Mouse (Mus musculus): ENCODE measurements around the gene Pde8a. TPM values are rescaled to one million over a fixed set of nuclear protein-coding genes. Genes with fewer than 3 reads are reported as not detected.

Pde8a gene
- polyA plus RNA-seq, 1 experiment from 2014 or later: 1.8 TPM

DNA sequence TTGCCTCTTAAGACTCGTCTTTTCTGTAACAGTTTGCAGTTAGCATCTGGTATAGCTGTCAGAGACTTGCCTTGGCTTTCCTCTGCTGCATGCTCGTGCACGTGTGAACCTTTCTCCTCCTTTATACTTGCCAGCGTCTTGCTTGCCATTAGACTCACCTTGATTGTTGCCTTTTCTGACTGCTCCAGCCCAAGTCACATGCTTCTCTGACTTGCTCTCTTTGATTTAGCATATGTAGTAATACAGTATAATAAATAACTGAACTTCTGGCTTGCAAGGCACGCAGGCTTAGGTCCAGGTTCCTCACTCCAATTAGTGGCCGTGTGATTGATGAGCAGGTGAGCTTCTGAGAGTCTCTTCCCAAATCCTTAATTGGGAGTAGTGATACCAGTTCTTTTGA is 37.2 kb downstream of the Pde8a start:
- no peak overlapping the region for H3K27ac ChIP-seq (ENCODE audit: low read depth, low read length)
- no peak for ATAC-seq (ENCODE audit: low read depth)
- 85% methylated on average over 6 of the region's 6 CpGs for WGBS
- H3K9me3 ChIP-seq (ENCODE audit: control insufficient read depth, low read length): no peaks in the 10 kb centered on the region
- no peaks in the 10 kb centered on the region for H3K27me3 ChIP-seq (ENCODE audit: control insufficient read depth, insufficient read depth, low read length)
- H3K4me3 ChIP-seq (ENCODE audit: low read depth, low read length): no peak overlapping the region
- H3K36me3 ChIP-seq (ENCODE audit: control insufficient read depth, insufficient read depth, low read length): no peaks in the 10 kb centered on the region
- H3K9ac ChIP-seq (replicated peaks; ENCODE audit: low read depth, low read length): no peak overlapping the region
- H3K4me1 ChIP-seq (ENCODE audit: control insufficient read depth, insufficient read depth, low read length): no peaks in the 10 kb centered on the region
- no peak overlapping the region for H3K4me2 ChIP-seq (ENCODE audit: low read depth, low read length)

DNA sequence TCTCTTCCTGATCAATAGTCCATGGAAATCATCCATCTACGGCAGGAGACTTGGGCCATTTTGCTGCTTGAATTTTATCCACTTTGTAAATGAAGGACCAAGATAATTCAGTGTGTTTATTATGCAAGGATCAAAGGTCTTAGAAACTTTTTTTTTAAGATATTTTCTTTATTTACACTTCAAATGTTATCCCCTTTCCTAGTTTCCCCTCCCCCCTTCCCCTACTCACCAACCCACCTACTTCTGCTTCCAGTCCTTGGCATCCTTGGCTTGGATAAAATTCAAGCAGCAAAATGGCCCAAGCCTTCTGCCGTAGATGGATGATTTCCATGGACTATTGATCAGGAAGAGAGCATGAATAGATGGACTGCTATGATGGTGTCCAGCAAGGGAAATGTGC is 38.1 kb downstream of the Pde8a start:
- Histone ChIP-seq H3K9me3 (ENCODE audit: control insufficient read depth, low read length) (no peaks in the 10 kb centered on the region), H3K4me1 (ENCODE audit: control insufficient read depth, insufficient read depth, low read length) (no peaks in the 10 kb centered on the region), H3K27ac (ENCODE audit: low read depth, low read length) (no peak overlapping the region), H3K36me3 (ENCODE audit: control insufficient read depth, insufficient read depth, low read length) (no peaks in the 10 kb centered on the region), H3K27me3 (ENCODE audit: control insufficient read depth, insufficient read depth, low read length) (no peaks in the 10 kb centered on the region), H3K4me3 (ENCODE audit: low read depth, low read length) (no peak overlapping the region), H3K4me2 (ENCODE audit: low read depth, low read length) (no peak overlapping the region), H3K9ac (replicated peaks; ENCODE audit: low read depth, low read length) (no peak overlapping the region)
- WGBS: 93% methylated on average over 2 of the region's 2 CpGs
- ATAC-seq (ENCODE audit: low read depth): no peak

DNA sequence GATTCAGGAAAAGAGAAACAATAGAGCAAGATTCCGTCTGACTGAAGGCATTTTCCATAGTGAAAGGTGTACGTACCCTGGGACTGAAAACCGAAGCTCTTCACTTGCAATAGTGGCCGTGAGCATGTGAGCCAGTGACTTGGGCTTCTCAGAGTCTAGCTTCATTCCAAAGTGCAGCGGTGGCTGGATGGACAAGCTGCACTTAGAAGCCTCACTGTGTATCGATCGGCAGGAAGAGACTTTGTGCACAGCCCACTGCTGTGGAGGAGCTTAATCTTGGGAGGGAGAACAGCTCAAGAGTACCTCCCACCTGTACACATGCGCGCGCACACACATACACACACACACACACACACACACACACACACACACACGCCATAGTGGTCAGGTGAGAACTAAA is 39.9 kb downstream of the Pde8a start:
- Histone ChIP-seq H3K9ac (replicated peaks; ENCODE audit: low read depth, low read length) (no peak overlapping the region), H3K4me2 (ENCODE audit: low read depth, low read length) (no peak overlapping the region), H3K4me3 (ENCODE audit: low read depth, low read length) (no peak overlapping the region), H3K27ac (ENCODE audit: low read depth, low read length) (no peak overlapping the region), H3K9me3 (ENCODE audit: control insufficient read depth, low read length) (no peaks in the 10 kb centered on the region), H3K4me1 (ENCODE audit: control insufficient read depth, insufficient read depth, low read length) (no peaks in the 10 kb centered on the region), H3K27me3 (ENCODE audit: control insufficient read depth, insufficient read depth, low read length) (no peaks in the 10 kb centered on the region), H3K36me3 (ENCODE audit: control insufficient read depth, insufficient read depth, low read length) (no peaks in the 10 kb centered on the region)
- ATAC-seq (ENCODE audit: low read depth): no peak
- WGBS: 81% methylated on average over 11 of the region's 11 CpGs

DNA sequence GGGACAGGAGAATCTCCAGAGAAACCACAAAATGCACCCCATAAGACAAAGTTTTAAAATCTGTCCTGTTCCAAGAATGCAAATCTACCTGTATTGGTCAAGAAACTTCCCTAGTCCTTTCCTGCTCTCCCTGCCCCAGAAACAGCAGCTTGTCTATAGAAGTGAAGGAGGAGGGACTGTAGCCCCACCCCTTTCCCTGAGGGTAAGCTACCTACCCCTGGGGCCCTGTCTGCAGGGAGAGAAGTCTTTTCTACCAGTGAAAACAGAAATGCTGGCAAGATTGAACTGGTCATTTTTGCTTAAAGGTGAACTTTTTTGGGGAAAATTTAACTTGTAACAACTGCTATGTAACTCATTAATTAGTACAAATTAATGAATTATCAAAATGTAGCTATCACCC is 41.2 kb downstream of the Pde8a start:
- no peak overlapping the region for H3K27ac ChIP-seq (ENCODE audit: low read depth, low read length)

GRCm38 (mm10) chr7:81255456-81255855 is 42.1 kb downstream of the Pde8a start:
- Histone ChIP-seq H3K9ac (replicated peaks; ENCODE audit: low read depth, low read length) (no peak overlapping the region), H3K4me3 (ENCODE audit: low read depth, low read length) (no peak overlapping the region), H3K4me1 (ENCODE audit: control insufficient read depth, insufficient read depth, low read length) (no peaks in the 10 kb centered on the region), H3K4me2 (ENCODE audit: low read depth, low read length) (no peak overlapping the region), H3K27ac (ENCODE audit: low read depth, low read length) (no peak overlapping the region), H3K9me3 (ENCODE audit: control insufficient read depth, low read length) (no peaks in the 10 kb centered on the region), H3K27me3 (ENCODE audit: control insufficient read depth, insufficient read depth, low read length) (no peaks in the 10 kb centered on the region), H3K36me3 (ENCODE audit: control insufficient read depth, insufficient read depth, low read length) (no peaks in the 10 kb centered on the region)
- 86% methylated on average over 3 of the region's 3 CpGs for WGBS
- ATAC-seq (ENCODE audit: low read depth): no peak

More for the DNA sequence above, 41.2 kb downstream of the Pde8a start:
- no peak overlapping the region for H3K4me3 ChIP-seq (ENCODE audit: low read depth, low read length)
- H3K27me3 ChIP-seq (ENCODE audit: control insufficient read depth, insufficient read depth, low read length): no peaks in the 10 kb centered on the region
- H3K9me3 ChIP-seq (ENCODE audit: control insufficient read depth, low read length): no peaks in the 10 kb centered on the region
- H3K9ac ChIP-seq (replicated peaks; ENCODE audit: low read depth, low read length): no peak overlapping the region
- no peaks in the 10 kb centered on the region for H3K4me1 ChIP-seq (ENCODE audit: control insufficient read depth, insufficient read depth, low read length)
- H3K4me2 ChIP-seq (ENCODE audit: low read depth, low read length): no peak overlapping the region
- ATAC-seq (ENCODE audit: low read depth): no peak
- no peaks in the 10 kb centered on the region for H3K36me3 ChIP-seq (ENCODE audit: control insufficient read depth, insufficient read depth, low read length)

GRCm38 (mm10) chr7:81256773-81257172 is 43.4 kb downstream of the Pde8a start:
- Histone ChIP-seq H3K4me3 (ENCODE audit: low read depth, low read length) (no peak overlapping the region), H3K4me1 (ENCODE audit: control insufficient read depth, insufficient read depth, low read length) (no peaks in the 10 kb centered on the region), H3K27me3 (ENCODE audit: control insufficient read depth, insufficient read depth, low read length) (no peaks in the 10 kb centered on the region), H3K27ac (ENCODE audit: low read depth, low read length) (no peak overlapping the region), H3K9ac (replicated peaks; ENCODE audit: low read depth, low read length) (no peak overlapping the region), H3K36me3 (ENCODE audit: control insufficient read depth, insufficient read depth, low read length) (no peaks in the 10 kb centered on the region), H3K9me3 (ENCODE audit: control insufficient read depth, low read length) (no peaks in the 10 kb centered on the region), H3K4me2 (ENCODE audit: low read depth, low read length) (no peak overlapping the region)
- WGBS: 86% methylated on average over 3 of the region's 3 CpGs
- ATAC-seq (ENCODE audit: low read depth): no peak

GRCm38 (mm10) chr7:81261548-81261947 is 48.2 kb downstream of the Pde8a start:
- no peak for ATAC-seq (ENCODE audit: low read depth)
- Histone ChIP-seq H3K4me1 (ENCODE audit: control insufficient read depth, insufficient read depth, low read length) (no peaks in the 10 kb centered on the region), H3K9ac (replicated peaks; ENCODE audit: low read depth, low read length) (no peak overlapping the region), H3K4me2 (ENCODE audit: low read depth, low read length) (no peak overlapping the region), H3K36me3 (ENCODE audit: control insufficient read depth, insufficient read depth, low read length) (no peaks in the 10 kb centered on the region), H3K27me3 (ENCODE audit: control insufficient read depth, insufficient read depth, low read length) (no peaks in the 10 kb centered on the region), H3K27ac (ENCODE audit: low read depth, low read length) (no peak overlapping the region), H3K4me3 (ENCODE audit: low read depth, low read length) (no peak overlapping the region), H3K9me3 (ENCODE audit: control insufficient read depth, low read length) (no peaks in the 10 kb centered on the region)
- WGBS: 87% methylated on average over 7 of the region's 7 CpGs

GRCm38 (mm10) chr7:81272908-81273307 is 59.5 kb downstream of the Pde8a start:
- H3K4me1 ChIP-seq (ENCODE audit: control insufficient read depth, insufficient read depth, low read length): no peaks in the 10 kb centered on the region
- H3K27me3 ChIP-seq (ENCODE audit: control insufficient read depth, insufficient read depth, low read length): no peaks in the 10 kb centered on the region
- H3K27ac ChIP-seq (ENCODE audit: low read depth, low read length): no peak overlapping the region
- H3K36me3 ChIP-seq (ENCODE audit: control insufficient read depth, insufficient read depth, low read length): no peaks in the 10 kb centered on the region
- H3K9me3 ChIP-seq (ENCODE audit: control insufficient read depth, low read length): no peaks in the 10 kb centered on the region
- 71% methylated on average over 3 of the region's 3 CpGs for WGBS
- H3K4me3 ChIP-seq (ENCODE audit: low read depth, low read length): no peak overlapping the region
- no peak overlapping the region for H3K4me2 ChIP-seq (ENCODE audit: low read depth, low read length)
- ATAC-seq (ENCODE audit: low read depth): no peak
- H3K9ac ChIP-seq (replicated peaks; ENCODE audit: low read depth, low read length): no peak overlapping the region

GRCm38 (mm10) chr7:81278966-81279365 is 65.6 kb downstream of the Pde8a start:
- H3K4me2 ChIP-seq (ENCODE audit: low read depth, low read length): no peak overlapping the region
- H3K9me3 ChIP-seq (ENCODE audit: control insufficient read depth, low read length): no peaks in the 10 kb centered on the region
- no peaks in the 10 kb centered on the region for H3K36me3 ChIP-seq (ENCODE audit: control insufficient read depth, insufficient read depth, low read length)
- H3K4me1 ChIP-seq (ENCODE audit: control insufficient read depth, insufficient read depth, low read length): no peaks in the 10 kb centered on the region
- H3K27ac ChIP-seq (ENCODE audit: low read depth, low read length): no peak overlapping the region
- no peak for ATAC-seq (ENCODE audit: low read depth)
- WGBS: 88% methylated on average over 6 of the region's 6 CpGs
- no peak overlapping the region for H3K4me3 ChIP-seq (ENCODE audit: low read depth, low read length)
- no peaks in the 10 kb centered on the region for H3K27me3 ChIP-seq (ENCODE audit: control insufficient read depth, insufficient read depth, low read length)
- no peak overlapping the region for H3K9ac ChIP-seq (replicated peaks; ENCODE audit: low read depth, low read length)

- Histone ChIP-seq H3K9ac (replicated peaks; ENCODE audit: low read depth, low read length) (no peak overlapping the region), H3K4me3 (ENCODE audit: low read depth, low read length) (no peak overlapping the region), H3K27me3 (ENCODE audit: control insufficient read depth, insufficient read depth, low read length) (no peaks in the 10 kb centered on the region), H3K27ac (ENCODE audit: low read depth, low read length) (no peak overlapping the region), H3K4me1 (ENCODE audit: control insufficient read depth, insufficient read depth, low read length) (no peaks in the 10 kb centered on the region), H3K4me2 (ENCODE audit: low read depth, low read length) (no peak overlapping the region), H3K9me3 (ENCODE audit: control insufficient read depth, low read length) (no peaks in the 10 kb centered on the region), H3K36me3 (ENCODE audit: control insufficient read depth, insufficient read depth, low read length) (no peaks in the 10 kb centered on the region)
- WGBS: 95% methylated on average over 1 of the region's 1 CpGs
- ATAC-seq (ENCODE audit: low read depth): no peak
Measured at GRCm38 (mm10) chr7:81281240-81281639, 67.8 kb downstream of the Pde8a start.
